8 mouse cellular contexts compared by ENCODE assay signal in genomic region chr5:136918655-136919472, GRCm38 (mm10). TPM values are rescaled to one million over a fixed set of nuclear protein-coding genes. Genes with fewer than 3 reads are reported as not detected.
DNase-seq lines count a peak whose midpoint lies in the region; ATAC-seq and TF ChIP-seq lines count a peak whose summit lies in the region.

No protein-coding gene starts in this region.

- no peaks in the 10 kb centered on the region for H3K4me1 ChIP-seq in embryonic fibroblast, embryonic 13.5 days (ENCODE audit: control insufficient read depth, insufficient read depth, low read length)
- H3K4me1 ChIP-seq in heart, embryonic 11.5 days (ENCODE audit: control insufficient read depth, insufficient read depth, low read length): peaks cover 5% of the 10 kb centered on the region; the same call in 1 of the 2 replicates
- peaks cover 7% of the 10 kb centered on the region for H3K4me1 ChIP-seq in kidney, embryonic 15.5 days
- peaks cover 7% of the 10 kb centered on the region for H3K4me1 ChIP-seq in limb, embryonic 15.5 days
- 0 out of 2 replicates have a peak, but pooled peaks cover 4% of the 10 kb centered on the region for H3K4me1 ChIP-seq in midbrain, postnatal 0 days (ENCODE audit: insufficient read depth, low read length)

- peak overlapping the region; percentile 75 for H3K9ac ChIP-seq in heart, embryonic 11.5 days (ENCODE audit: low read depth, low read length)
- peak overlapping the region; percentile 47 for H3K9ac ChIP-seq in kidney, embryonic 15.5 days
- H3K9ac ChIP-seq in limb, embryonic 15.5 days: peak overlapping the region; percentile 33; the same call in 1 of the 2 replicates
- peak overlapping the region; percentile 74 for H3K9ac ChIP-seq in midbrain, postnatal 0 days (replicated peaks; ENCODE audit: low read length, poor library complexity, severe bottlenecking)

- peak overlapping the region; percentile 52 for H3K4me3 ChIP-seq in C2C12 (ENCODE audit: insufficient read depth, poor library complexity, severe bottlenecking)
- H3K4me3 ChIP-seq in embryonic fibroblast, embryonic 13.5 days (ENCODE audit: insufficient read depth, low read length): peak overlapping the region; percentile 68
- peak overlapping the region; percentile 64 for H3K4me3 ChIP-seq in heart, embryonic 11.5 days (ENCODE audit: low read depth, low read length)
- H3K4me3 ChIP-seq in kidney, embryonic 15.5 days (replicated peaks): peak overlapping the region; percentile 63
- peak overlapping the region; percentile 58 for H3K4me3 ChIP-seq in limb, embryonic 15.5 days
- H3K4me3 ChIP-seq in midbrain, postnatal 0 days (ENCODE audit: low read depth, low read length): peak overlapping the region; percentile 57

- H3K79me2 ChIP-seq in C2C12 (ENCODE audit: control insufficient read depth, insufficient read depth): peaks cover 8% of the 10 kb centered on the region

- peak; percentile 85; the same call in 1 of the 2 replicates for ATAC-seq in heart, embryonic 11.5 days (replicated peaks; ENCODE audit: insufficient number of reproducible peaks, low FRiP score, low TSS enrichment)
- peak; percentile 94 for ATAC-seq in kidney, embryonic 15.5 days (replicated peaks; ENCODE audit: low FRiP score)
- peak; percentile 80 for ATAC-seq in limb, embryonic 15.5 days (ENCODE audit: insufficient number of reproducible peaks, low FRiP score, low TSS enrichment, low read depth)
- peak; percentile 81 for ATAC-seq in midbrain, postnatal 0 days (ENCODE audit: low FRiP score)

- TF ChIP-seq POLR2A in embryonic fibroblast, embryonic 13.5 days (IDR thresholded peaks at IDR 0.05; ENCODE audit: low read depth, low read length): peak; percentile 72

- DNase-seq in brain, adult 2 months (ENCODE audit: low read depth, low spot score): peak; percentile 97
- DNase-seq in midbrain, postnatal 0 days (ENCODE audit: low spot score): peak; percentile 94
- DNase-seq in spleen, postnatal 14 days (ENCODE audit: low spot score in 2 of 2): peak; percentile 24 to 50

- H3ac ChIP-seq in C2C12 (ENCODE audit: control insufficient read depth, insufficient read length, low read depth): peak overlapping the region; percentile 76

- H3K27me3 ChIP-seq in C2C12 (ENCODE audit: control insufficient read depth, insufficient read depth, insufficient read length): no peaks in the 10 kb centered on the region
- H3K27me3 ChIP-seq in heart, embryonic 11.5 days (ENCODE audit: control insufficient read depth, insufficient read depth, low read length): no peaks in the 10 kb centered on the region
- H3K27me3 ChIP-seq in kidney, embryonic 15.5 days: no peaks in the 10 kb centered on the region
- H3K27me3 ChIP-seq in limb, embryonic 15.5 days: no peaks in the 10 kb centered on the region
- H3K27me3 ChIP-seq in midbrain, postnatal 0 days (ENCODE audit: insufficient read depth, low read length): no peaks in the 10 kb centered on the region

- no peak for TF ChIP-seq CTCF in C2C12 (IDR thresholded peaks at IDR 0.05; ENCODE audit: control insufficient read depth, insufficient read depth, insufficient read length)
- TF ChIP-seq CTCF in embryonic fibroblast, embryonic 13.5 days (IDR thresholded peaks at IDR 0.05; ENCODE audit: borderline replicate concordance, insufficient read depth, low read length): no peak
- no peak for TF ChIP-seq CTCF in midbrain, postnatal 0 days (IDR thresholded peaks at IDR 0.05)

- 3% methylated on average over 38 of the region's 38 CpGs for WGBS in heart, embryonic 11.5 days (ENCODE audit: insufficient replicate concordance)
- WGBS in kidney, embryonic 15.5 days: 3% methylated on average over 38 of the region's 38 CpGs
- WGBS in limb, embryonic 15.5 days: 3% methylated on average over 38 of the region's 38 CpGs
- 4% methylated on average over 38 of the region's 38 CpGs for WGBS in midbrain, postnatal 0 days

- H3K36me3 ChIP-seq in C2C12 (ENCODE audit: control insufficient read depth, insufficient read depth): no peaks in the 10 kb centered on the region
- no peaks in the 10 kb centered on the region for H3K36me3 ChIP-seq in heart, embryonic 11.5 days (ENCODE audit: control insufficient read depth, insufficient read depth, low read length)
- H3K36me3 ChIP-seq in kidney, embryonic 15.5 days: peaks cover under 1% of the 10 kb centered on the region; the same call in 1 of the 2 replicates
- H3K36me3 ChIP-seq in limb, embryonic 15.5 days: peaks cover 2% of the 10 kb centered on the region
- H3K36me3 ChIP-seq in midbrain, postnatal 0 days (ENCODE audit: insufficient read depth, low read length): 0 out of 2 replicates have a peak, but pooled peaks cover under 1% of the 10 kb centered on the region

- no peaks in the 10 kb centered on the region for H3K79me3 ChIP-seq in C2C12 (ENCODE audit: low read depth)

- H3K27ac ChIP-seq in embryonic fibroblast, embryonic 13.5 days (ENCODE audit: insufficient read depth, low read length): peak overlapping the region; percentile 29
- H3K27ac ChIP-seq in heart, embryonic 11.5 days (ENCODE audit: low read depth, low read length): no peak overlapping the region
- peak overlapping the region; percentile 41; the same call in 1 of the 2 replicates for H3K27ac ChIP-seq in kidney, embryonic 15.5 days
- H3K27ac ChIP-seq in limb, embryonic 15.5 days: peak overlapping the region; percentile 23
- H3K27ac ChIP-seq in midbrain, postnatal 0 days (ENCODE audit: low read depth, low read length): peak overlapping the region; percentile 82

- H3K9me3 ChIP-seq in heart, embryonic 11.5 days (replicated peaks; ENCODE audit: control insufficient read depth, low read length): no peaks in the 10 kb centered on the region
- H3K9me3 ChIP-seq in kidney, embryonic 15.5 days (replicated peaks): no peaks in the 10 kb centered on the region
- H3K9me3 ChIP-seq in limb, embryonic 15.5 days: no peaks in the 10 kb centered on the region
- no peaks in the 10 kb centered on the region for H3K9me3 ChIP-seq in midbrain, postnatal 0 days (ENCODE audit: low read length)

- H3K4me2 ChIP-seq in heart, embryonic 11.5 days: peak overlapping the region; percentile 92
- peak overlapping the region; percentile 88 for H3K4me2 ChIP-seq in kidney, embryonic 15.5 days
- peak overlapping the region; percentile 72 for H3K4me2 ChIP-seq in limb, embryonic 15.5 days
- peak overlapping the region; percentile 83 for H3K4me2 ChIP-seq in midbrain, postnatal 0 days (ENCODE audit: low read depth, low read length, poor library complexity, severe bottlenecking)

TF ChIP-seq in C2C12, 6 proteins besides CTCF, POLR2A, EP300 and RAD21:
- TF ChIP-seq MYOG (IDR thresholded peaks at IDR 0.05; ENCODE audit: control insufficient read depth, extremely low read depth, insufficient read length) (no peak), FOSL1 (IDR thresholded peaks at IDR 0.05; ENCODE audit: insufficient read depth, low read length, poor library complexity, severe bottlenecking) (no peak), CEBPB (IDR thresholded peaks at IDR 0.05; ENCODE audit: low read depth) (no peak), MYOD1 (IDR thresholded peaks at IDR 0.05; ENCODE audit: control insufficient read depth, insufficient read length, low read depth) (no peak), USF1 (IDR thresholded peaks at IDR 0.05; ENCODE audit: low read depth) (peak; percentile 50), MAX (IDR thresholded peaks at IDR 0.05) (peak; percentile 76)

RNA-seq across cellular contexts. Expression of gene Ift22, which starts 10.9 kb away (rescaled TPM):
- 21.6 TPM for polyA plus RNA-seq in C2C12 (2012; fragmentation: generic; extraction: Trizol)
- polyA plus RNA-seq in embryonic fibroblast, embryonic 13.5 days (2011; ENCODE audit: insufficient read length, low read depth, missing spikeins): 30.0 and 32.3 TPM in 2 replicates
- 41.4 and 45.5 TPM in 2 replicates for polyA plus RNA-seq in heart, embryonic 11.5 days (2014; fragmentation: Nextera tagmentation; extraction: Ambion mirVana)
- 74.0 and 78.8 TPM in 2 replicates for polyA plus RNA-seq in kidney, embryonic 15.5 days (2015; fragmentation: Nextera tagmentation; extraction: Ambion mirVana)
- 56.2 and 60.5 TPM in 2 replicates for polyA plus RNA-seq in limb, embryonic 15.5 days (2015; fragmentation: Nextera tagmentation; extraction: Ambion mirVana)
- total RNA-seq in midbrain, postnatal 0 days (2014; rRNA removed): 33.5 and 42.3 TPM in 2 replicates
- 122 and 137 TPM in 2 replicates for polyA plus RNA-seq in midbrain, postnatal 0 days (2015; fragmentation: Nextera tagmentation; extraction: Ambion mirVana)

RNA-seq across cellular contexts. Expression of gene Fis1, which starts 34.2 kb away (rescaled TPM):
- polyA plus RNA-seq in C2C12 (2012; fragmentation: generic; extraction: Trizol): 311 TPM
- 107 and 111 TPM in 2 replicates for polyA plus RNA-seq in embryonic fibroblast, embryonic 13.5 days (2011; ENCODE audit: insufficient read length, low read depth, missing spikeins)
- polyA plus RNA-seq in heart, embryonic 11.5 days (2014; fragmentation: Nextera tagmentation; extraction: Ambion mirVana): 279 and 286 TPM in 2 replicates
- polyA plus RNA-seq in kidney, embryonic 15.5 days (2015; fragmentation: Nextera tagmentation; extraction: Ambion mirVana): 284 and 294 TPM in 2 replicates
- 228 and 240 TPM in 2 replicates for polyA plus RNA-seq in limb, embryonic 15.5 days (2015; fragmentation: Nextera tagmentation; extraction: Ambion mirVana)
- 217 and 246 TPM in 2 replicates for total RNA-seq in midbrain, postnatal 0 days (2014; rRNA removed)
- 391 and 425 TPM in 2 replicates for polyA plus RNA-seq in midbrain, postnatal 0 days (2015; fragmentation: Nextera tagmentation; extraction: Ambion mirVana)

RNA-seq across cellular contexts. Expression of gene Col26a1, which starts 35.9 kb away (rescaled TPM):
- polyA plus RNA-seq in C2C12 (2012; fragmentation: generic; extraction: Trizol): 0.11 TPM
- polyA plus RNA-seq in embryonic fibroblast, embryonic 13.5 days (2011; ENCODE audit: insufficient read length, low read depth, missing spikeins): 4.4 TPM in 1 of 2 replicates, not detected in the other
- polyA plus RNA-seq in heart, embryonic 11.5 days (2014; fragmentation: Nextera tagmentation; extraction: Ambion mirVana): 13.3 and 16.3 TPM in 2 replicates
- polyA plus RNA-seq in kidney, embryonic 15.5 days (2015; fragmentation: Nextera tagmentation; extraction: Ambion mirVana): 51.1 and 62.5 TPM in 2 replicates
- polyA plus RNA-seq in limb, embryonic 15.5 days (2015; fragmentation: Nextera tagmentation; extraction: Ambion mirVana): 112 and 115 TPM in 2 replicates
- 61.9 and 65.1 TPM in 2 replicates for total RNA-seq in midbrain, postnatal 0 days (2014; rRNA removed)
- polyA plus RNA-seq in midbrain, postnatal 0 days (2015; fragmentation: Nextera tagmentation; extraction: Ambion mirVana): 35.5 and 35.7 TPM in 2 replicates

RNA-seq across cellular contexts. Expression of gene Cldn15, which starts 47.6 kb away (rescaled TPM):
- polyA plus RNA-seq in C2C12 (2012; fragmentation: generic; extraction: Trizol): 5.1 TPM
- 0.35 TPM in 1 of 2 replicates, not detected in the other for polyA plus RNA-seq in embryonic fibroblast, embryonic 13.5 days (2011; ENCODE audit: insufficient read length, low read depth, missing spikeins)
- polyA plus RNA-seq in heart, embryonic 11.5 days (2014; fragmentation: Nextera tagmentation; extraction: Ambion mirVana): 1.3 and 1.9 TPM in 2 replicates
- 3.0 and 4.1 TPM in 2 replicates for polyA plus RNA-seq in kidney, embryonic 15.5 days (2015; fragmentation: Nextera tagmentation; extraction: Ambion mirVana)
- 0.15 and 1.0 TPM in 2 replicates for polyA plus RNA-seq in limb, embryonic 15.5 days (2015; fragmentation: Nextera tagmentation; extraction: Ambion mirVana)
- 0.38 and 0.52 TPM in 2 replicates for total RNA-seq in midbrain, postnatal 0 days (2014; rRNA removed)
- polyA plus RNA-seq in midbrain, postnatal 0 days (2015; fragmentation: Nextera tagmentation; extraction: Ambion mirVana): 0.07 and 0.32 TPM in 2 replicates

Comparison
In these comparisons a context has a peak if more than half of its experiments do, and no peak if none do; other contexts are left out.
1. DNase-seq: peak in every context shown above with its lines; median percentile 97 in brain, adult 2 months; 94 in midbrain, postnatal 0 days; 37 in spleen, postnatal 14 days.